Mouse (Mus musculus) telencephalon, adult 2 months (tissue): Measurements from ENCODE around the gene A230072I06Rik.

Experiments used
- DNase-seq: peaks from one replicate; pipeline ENCODE4 v3.0.0-alpha.2; 2011; ENCODE audit warnings: low read depth, low spot score

Gene A230072I06Rik

DNA sequence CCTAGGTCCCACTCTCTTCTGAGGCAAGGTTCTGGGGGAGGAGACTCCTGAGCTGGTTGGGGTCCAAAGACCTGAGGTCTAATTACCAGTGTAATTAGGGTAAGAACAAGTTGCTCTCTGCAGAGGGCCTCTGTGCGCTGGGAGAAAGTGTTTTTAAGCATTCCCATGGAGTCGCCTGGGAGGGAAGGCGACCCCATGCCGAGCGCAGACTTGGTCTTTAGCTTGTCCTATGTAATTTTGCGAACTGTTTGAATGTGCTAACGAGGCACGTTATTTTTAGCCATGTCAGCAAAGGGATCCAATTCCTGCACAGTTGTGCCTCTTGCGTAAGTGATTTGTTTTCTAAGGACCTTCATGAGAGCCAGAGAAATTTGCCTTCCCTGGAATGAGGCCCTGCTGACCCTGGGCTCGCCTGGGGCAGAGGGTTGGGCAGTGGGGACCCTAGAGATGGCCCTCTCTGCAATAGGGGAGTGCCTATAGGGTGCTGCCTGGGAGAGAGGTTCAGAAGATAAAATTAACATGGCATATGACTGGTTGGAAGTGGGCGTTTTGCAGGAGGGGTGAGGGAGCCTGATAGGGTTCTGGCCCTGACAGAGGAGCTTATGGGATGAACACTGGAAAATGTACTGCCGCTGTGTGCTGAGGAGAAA lies at the start of gene A230072I06Rik:
Gene A230072I06Rik, plus strand, starts transcription at position 157 of the 650 bp plus-strand sequence.
- DNase-seq: peak; percentile 32

DNA sequence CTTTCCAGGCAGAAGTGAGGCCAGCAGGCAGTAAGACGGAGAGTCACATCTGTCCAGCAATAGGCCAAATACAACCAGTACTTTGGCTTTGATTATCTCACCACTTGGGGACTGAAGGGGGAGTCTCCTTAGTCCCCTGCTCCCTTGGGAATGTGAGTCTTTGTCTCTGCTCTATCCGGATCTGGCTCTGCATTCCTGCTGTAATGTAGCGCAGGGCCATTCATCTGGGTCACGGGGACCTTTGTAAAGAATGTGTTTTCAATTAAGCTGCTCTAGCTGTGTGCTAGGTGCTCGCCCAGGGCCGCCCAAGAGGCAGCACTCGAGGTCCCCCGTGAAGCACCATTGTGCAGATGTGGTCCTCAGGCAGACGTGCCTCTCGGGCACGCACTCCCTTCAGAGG lies 44.6 kb upstream of the A230072I06Rik start:
- no peak for DNase-seq

DNA sequence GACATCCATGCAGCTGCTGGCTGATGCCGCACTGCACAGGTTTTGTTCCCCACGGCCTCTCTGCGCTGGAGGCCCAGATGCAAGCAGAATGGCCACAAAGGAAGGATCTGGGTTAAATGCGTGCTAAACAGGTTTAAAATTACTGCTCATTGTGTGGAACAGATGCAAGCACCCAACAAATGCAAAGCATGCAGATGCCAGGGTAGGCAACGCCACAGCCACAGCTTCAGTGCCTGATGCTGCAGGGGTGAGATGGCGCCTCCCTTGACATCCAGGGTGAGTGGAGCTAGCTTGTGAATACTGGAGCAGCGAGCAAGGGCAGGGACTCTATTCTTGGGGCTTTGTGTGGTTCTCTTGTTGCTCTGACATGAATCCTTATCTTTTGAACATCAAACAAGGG lies 39.8 kb upstream of the A230072I06Rik start:
- DNase-seq: no peak

DNA sequence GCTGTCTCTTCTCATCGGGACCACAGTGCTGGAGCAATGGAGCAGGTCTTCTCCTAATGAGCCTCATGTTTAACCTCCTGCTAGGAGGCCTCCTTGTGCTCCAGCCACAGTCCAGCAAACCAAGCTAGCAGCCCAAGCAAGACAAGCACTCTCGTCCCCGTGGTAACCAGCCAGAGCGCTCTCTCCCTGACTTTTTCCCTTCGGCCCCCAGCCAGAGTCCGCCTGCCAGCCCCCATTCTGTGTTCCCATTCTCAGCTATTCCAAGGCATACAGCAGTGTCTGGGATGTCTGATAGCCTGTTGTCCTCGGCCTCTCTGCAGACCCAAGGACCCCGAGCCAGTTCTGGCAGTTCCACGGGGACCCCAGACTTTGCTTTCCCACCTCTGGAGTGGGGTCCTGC lies 38.5 kb upstream of the A230072I06Rik start:
- no peak for DNase-seq

DNA sequence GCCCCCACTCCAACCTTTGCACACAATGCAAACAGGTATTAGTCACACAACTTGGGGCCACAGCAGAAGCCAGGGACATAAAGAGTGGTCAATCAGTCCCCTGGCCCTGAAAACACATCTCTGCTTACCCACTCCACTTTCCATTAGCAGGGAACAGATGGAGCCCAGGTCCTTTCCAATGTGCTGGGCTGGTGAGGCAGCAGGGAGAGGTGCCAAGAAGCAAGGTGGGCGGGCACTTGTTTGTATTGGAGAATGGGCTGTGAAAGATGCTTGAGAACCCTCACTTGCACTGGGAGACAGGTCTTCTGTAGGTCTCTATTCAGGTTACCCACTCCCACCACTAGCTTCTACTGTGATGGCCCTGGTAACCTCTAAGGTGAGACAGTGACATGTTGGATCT lies 34.9 kb upstream of the A230072I06Rik start:
- DNase-seq: no peak

DNA sequence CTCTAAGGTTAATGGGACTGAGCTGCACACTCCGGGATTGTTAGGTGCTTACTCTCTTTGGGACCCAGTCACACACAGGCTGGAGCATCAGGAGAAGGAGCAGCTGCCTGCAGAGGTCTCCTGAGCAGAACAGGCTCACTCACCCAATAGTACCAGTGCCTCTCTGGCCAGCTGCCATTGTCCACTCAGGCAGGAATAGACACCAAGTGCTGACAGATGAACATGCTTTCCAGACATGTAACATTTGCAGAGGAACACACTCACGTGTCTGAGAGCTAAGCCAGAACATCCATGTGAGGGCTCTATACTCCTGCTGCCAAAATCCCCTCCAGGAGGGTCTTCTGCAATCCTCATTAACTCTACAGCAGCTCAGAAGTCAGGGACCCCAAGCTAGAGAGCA lies 18.7 kb upstream of the A230072I06Rik start:
- no peak for DNase-seq

DNA sequence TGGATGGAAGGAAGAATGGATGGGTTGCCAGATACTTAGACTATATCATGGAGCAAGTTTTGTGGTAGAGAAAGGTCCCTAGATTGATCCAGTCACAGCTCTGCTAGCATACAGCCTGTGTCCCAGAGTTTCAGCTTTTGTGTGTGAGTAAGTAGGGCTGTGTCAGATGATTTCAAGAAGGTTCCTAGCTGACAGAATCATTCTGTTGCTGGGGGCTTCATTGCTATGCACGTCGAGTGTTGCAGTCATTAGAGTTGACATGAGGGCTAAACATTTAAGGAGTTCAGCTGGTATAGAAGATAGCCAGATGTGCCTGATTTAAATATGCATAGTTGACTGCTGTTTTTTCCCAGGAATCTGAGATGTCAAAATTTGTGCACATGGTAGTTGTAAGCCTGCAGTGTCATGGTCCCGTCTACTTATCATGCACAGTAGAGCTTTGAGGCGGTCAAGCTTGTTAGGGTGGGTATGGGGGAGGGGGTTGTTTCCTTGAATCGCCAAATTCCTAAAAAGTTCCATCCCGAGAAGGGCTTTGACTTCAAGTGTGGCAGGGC lies 18.1 kb upstream of the A230072I06Rik start:
- no peak for DNase-seq

DNA sequence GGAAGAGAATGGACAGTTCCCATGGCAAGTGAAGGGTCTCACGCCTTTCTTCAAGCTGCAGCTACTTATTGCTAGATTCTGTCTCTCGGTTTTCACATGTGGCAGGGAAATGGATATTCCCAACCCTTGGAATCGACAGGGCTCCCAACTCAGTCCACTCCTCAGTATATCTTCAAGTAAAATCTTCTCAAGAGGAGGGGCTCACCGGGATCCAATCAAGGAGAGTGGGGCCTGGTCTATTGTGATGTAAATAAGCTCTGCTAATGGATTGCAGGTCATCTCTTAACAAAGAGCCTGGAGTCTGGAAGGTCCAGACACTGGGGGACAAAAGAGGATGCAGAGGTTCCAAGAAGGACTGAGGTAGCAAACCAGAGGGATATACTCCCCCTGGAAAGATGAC lies 17.1 kb upstream of the A230072I06Rik start:
- no peak for DNase-seq

DNA sequence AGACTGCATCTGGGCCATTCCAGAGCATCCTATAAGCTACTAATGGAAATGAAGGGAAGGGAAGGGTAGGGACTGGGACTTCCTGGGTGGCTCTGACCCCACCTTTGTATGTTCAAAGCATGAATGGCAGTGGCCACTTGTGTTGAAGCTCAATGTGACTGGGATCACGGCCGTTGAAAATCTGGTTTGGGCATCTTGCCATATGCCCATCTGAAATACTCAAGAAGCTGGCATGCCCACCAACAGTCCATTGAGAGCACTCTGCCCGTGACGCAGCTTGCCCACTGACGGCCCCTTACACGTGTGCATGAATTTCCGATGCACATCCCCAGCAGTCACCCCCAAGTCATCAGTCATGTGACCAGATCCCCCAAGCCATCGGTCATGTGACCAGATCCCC lies 13.6 kb upstream of the A230072I06Rik start:
- no peak for DNase-seq

DNA sequence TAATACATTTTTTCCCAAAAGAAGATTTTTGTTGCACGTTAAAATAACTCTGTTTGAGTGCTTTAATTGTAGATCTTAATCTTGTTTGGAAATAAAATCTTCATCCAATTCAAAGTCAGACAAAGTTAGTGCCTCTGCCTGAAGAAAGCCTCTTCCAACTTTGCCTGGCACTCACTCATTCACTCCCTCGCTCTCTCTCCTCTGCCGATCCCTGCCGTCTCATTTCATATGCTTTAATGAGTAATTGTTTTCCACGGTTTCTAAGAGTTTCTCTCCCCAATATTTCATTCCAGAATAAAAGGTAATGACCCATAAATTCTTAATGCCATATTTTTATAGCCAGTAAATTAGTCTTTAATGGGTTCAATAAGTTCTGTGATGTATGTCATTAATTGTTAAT lies 10.8 kb upstream of the A230072I06Rik start:
- no peak for DNase-seq

DNA sequence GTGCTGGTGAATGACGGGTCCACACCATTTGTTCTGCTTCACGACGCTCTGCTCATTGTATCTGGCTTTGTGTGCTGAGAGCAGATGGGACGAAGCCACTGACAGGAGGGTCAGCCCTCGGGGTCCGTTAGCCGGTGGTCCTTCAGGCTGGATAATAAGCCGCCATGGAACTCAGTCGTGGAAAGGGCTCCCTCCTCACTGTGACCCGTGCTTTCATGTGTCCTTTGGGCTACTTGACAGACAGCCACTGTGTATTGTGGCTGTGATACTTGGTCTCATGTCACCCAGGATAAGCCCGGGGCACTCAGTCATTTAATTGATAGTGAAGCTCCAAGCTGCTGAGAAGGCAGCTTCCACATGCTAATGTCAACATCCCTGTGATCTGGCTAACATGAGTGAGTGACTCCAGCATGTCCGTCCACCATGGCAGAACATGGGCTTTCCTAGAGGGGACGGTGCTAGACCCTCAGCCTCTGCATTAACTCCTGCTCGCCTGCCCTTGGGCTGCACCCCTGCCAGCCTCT lies 10.3 kb upstream of the A230072I06Rik start:
- no peak for DNase-seq

DNA sequence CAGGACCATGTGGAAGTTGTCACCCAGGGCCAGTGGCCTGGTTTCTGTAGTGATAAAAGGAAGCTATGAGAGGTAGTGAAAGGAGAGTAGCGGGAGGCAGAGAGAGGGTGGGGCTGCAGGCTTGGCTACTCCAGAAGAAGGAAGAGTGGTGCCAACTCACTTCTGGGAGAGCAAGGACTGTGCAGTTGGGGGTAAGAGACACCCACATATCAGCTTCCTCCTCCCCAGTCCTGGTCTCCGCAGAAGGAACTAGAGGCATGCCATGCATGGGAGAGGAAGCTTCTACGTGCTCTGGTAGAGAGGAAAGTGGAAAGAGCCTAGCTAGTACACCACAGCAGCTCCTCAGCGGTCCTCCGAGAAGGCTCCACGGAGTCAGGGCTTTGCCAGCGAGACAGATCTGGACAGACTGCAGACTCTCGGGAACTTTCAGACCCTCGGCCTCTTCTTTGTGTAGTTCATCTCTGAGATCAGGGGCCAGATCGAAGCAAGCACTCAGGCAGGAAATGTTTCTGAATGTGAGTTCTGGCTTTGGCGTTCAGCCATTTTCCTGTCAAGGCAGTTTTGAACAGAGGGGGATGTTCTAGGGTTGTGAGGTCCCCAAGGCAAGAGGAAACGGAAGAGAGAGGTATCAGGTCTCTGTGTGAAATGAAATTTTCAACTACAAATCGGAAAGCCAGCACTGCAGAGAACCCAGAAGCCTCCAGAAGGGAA lies 1.0 kb downstream of the A230072I06Rik start:
- no peak for DNase-seq

DNA sequence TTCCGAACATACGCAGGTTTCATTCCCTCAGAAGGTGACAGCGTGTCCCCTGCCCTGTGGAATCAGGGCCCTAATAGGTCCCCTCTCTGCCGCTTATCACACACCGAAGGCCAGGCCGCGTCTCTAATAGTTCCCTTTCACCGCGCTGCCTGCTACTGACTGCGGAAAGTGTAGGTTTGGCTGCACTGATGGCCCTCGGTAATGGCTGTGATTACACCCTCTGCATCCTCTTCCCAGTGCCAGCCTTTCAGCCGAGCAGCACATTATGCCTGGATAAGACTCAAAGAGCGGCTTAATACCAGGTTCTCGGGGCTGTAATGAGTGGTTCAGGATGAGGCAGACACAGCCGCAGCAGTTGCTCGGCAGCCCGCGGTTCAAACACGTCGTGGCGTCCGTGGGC lies 3.5 kb downstream of the A230072I06Rik start:
- DNase-seq: peak; percentile 33

DNA sequence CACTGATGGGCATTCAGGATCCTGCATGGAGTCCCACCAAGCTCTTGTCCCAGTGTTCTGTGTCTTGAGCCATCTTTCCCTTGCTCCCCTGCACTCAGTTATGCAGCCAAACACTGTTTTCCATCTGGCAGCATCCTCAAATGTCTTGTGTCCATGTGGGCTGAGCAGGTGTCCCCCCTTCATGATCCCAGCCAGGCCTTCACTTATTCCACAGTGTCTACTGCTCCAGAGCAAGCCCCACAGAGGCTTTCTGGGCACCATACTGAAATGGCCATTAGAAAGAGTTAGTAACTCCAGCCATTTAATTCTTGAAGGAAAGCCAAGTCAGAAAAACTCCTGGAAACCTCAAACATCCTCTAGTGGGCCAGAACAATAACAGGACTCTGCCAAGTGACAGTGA lies 11.9 kb downstream of the A230072I06Rik start:
- DNase-seq: no peak

DNA sequence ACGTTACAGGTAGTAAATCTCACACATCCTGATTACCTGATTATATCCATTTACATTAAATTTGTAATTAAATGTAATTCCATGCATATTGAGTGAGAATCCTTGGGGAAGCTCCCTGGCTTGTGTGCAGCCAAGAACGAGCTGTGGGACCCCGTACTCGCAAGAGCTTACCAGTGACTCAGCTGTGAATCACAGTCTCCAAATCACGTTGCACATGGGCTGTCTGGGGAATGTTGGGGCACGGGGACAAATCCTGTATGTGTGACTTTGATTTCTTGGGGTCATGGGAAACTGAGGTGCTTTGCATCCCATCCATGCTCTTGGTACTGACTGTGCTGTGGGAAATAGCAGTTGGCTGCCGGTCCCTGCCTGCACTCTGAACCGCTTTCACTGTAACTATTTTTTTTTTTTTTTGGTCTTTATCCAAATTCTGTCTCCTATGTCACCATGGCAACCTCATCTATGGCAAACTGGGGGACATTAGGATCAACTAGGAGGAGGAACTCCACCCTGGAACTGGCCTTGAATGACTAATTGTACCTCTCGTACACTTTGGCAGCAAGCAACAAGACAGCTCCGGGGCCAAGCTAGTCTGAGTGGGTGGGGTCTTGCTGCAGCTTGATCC lies 19.8 kb downstream of the A230072I06Rik start:
- DNase-seq: no peak

DNA sequence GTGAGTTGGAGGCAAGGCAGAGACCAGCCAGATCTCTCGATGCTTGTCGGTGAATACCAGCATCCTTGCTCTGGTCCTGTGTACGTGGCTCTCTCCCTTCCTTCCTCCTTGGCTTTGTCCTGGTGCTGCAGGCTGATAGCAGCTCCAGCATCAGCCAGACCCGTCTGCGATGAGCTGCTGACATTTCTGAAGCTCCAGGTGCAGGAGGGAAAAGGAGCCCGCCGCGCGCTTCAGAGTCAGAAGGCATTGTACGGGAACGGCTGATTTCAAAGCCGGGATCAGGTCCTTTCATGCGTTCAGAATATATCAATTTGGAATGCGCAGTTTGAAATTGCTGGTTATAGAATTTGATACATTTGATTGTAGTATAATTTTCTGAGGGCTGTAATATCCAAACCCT lies 23.4 kb downstream of the A230072I06Rik start:
- DNase-seq: no peak

DNA sequence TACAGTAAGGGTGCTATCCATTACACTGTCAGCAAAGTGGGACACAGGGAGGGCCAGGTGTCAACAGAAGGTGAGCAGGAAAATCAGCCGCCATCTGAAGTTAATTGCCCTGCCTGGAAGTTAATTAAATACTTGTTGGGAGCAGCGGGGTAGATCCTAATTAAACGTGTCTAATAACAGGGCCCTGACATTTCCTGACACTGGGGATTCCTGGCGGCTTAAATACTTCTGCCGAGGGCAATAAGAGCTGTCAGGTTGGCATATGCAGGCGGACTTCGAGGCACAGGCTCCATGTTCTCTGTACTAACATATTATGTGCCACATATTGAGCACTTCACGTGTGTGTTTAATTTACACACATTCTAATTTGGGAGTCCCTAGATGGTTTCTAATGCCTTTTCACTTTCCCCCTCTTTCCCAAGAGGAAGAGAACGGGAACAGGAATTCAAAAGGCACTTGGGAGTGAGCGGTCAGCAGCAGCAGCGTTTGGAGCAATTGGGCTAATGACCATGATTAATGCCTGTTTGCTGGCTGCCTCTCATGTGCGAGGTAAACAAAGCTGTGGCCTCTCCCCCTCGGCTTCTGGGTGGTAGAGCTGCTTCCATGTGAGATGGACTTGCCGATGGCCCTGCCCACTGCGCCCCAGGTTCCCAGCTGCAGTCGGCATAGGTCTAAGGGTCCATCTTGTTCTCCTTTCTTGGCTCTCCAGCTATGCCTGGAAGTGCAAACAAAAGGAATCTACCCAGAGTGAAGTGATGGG lies 34.5 kb downstream of the A230072I06Rik start:
- no peak for DNase-seq

DNA sequence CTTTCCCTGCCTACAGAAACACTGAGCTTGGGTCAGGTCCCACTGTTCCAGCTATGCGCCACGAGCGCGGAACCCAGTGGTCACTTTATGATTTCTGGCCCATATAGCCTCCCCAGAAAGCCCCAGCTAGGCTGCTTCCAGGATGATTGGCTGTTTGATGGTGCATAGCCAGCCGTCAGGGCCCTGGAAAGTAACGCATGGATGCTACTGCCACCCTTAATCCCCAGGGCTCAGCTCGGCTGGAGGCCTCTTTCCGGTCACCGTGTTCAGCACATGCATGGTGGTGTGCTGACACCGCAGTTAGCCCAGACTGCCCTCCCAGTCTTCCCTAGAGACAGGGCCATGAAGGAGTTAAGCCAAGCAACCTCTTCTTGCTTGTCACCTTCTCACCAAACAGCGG lies 35.6 kb downstream of the A230072I06Rik start:
- no peak for DNase-seq

DNA sequence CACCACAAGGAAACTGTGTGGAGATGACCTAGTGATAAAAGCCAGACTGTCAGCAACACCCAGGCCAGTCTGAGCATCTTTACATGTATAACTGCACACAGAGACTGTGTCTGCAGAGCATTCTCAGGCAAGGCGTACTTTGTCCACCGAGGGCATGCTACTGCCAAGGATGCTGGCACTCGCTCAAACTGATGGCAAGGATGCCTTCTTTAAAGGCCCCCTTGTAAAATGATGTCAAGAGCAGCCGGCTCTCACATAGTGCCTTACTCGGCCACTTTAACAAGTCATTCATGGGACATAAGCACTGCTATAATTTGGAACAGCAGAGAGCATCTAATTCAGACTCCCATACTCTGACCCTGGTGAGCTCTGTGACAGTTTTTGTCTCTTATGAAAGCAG lies 36.6 kb downstream of the A230072I06Rik start:
- DNase-seq: no peak

DNA sequence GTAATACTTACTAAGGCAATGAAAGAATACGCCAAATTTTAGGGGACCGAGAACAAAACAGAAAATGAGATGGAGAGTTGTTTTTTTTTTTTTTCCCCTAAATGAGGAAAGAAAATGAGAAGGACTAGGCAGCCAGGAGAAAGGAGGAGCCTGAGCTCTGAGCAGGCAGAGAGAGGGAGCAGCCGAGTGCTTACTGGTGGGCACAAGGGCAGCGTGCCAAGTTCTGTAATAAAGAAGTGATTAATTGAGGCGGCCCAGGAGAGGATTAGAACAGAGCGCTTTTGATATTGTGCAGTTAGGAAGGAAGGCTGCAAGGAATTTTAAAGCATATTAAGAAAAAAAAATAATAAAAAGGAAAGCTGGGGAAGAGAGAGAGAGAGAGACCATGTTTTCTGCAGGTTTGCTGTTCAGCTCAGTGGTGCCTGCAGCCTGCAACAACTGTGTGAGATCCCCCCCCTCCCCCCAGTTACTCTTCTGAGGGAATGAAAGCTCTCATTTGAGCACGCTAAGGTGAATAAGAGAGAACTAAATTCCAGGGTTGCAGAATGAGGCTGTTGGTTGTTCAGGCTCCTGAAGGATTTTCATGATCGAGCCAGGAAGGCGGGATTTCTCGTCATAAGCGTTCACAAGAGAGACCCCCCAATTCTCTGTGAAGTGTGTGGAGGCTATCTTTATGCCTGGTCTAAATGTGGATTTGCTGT lies 41.3 kb downstream of the A230072I06Rik start:
- no peak for DNase-seq

DNA sequence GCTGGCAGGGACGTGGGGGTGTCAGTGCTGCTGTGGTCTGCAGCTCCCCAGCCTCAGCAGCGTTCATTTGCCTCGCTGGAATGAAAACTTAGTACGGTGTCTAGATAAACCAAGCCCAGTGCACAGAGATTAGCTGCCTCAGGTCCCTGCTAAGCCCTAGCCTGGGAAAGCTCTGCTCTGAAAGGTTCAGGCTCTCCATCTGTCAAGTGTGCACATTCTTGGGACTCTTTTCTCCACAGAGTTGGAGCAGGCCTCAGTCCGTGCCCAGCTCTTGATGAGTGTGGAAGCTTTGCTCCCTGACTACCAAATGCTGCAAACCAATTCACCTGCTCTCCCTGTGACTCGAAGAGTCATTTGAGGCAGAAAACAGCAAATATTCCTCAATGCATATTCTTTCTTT lies 43.5 kb downstream of the A230072I06Rik start:
- no peak for DNase-seq
